Mouse (Mus musculus) midbrain, embryonic 14.5 days (tissue): ENCODE data around the gene Gm20388. TPM values are rescaled to one million over a fixed set of nuclear protein-coding genes. Genes with fewer than 3 reads are reported as not detected.

ENCODE experiments used
- ATAC-seq: fragments of 200-750 bp; cut with Nextera tagmentation; 2 replicates; pipeline ENCODE4 v1.8.0; 2017; ENCODE audit warnings: moderate number of reproducible peaks, moderate library complexity; ENCODE audit not compliant: low FRiP score, low TSS enrichment
- DNase-seq: peaks from one replicate; pipeline ENCODE4 v3.0.0-alpha.2; 2015
- H3K27ac ChIP-seq: fragments of 300-500 bp; sonication (generic); replicated peaks from 2 replicates; pipeline ENCODE4 v1.5.1; 2014; ENCODE audit warnings: mild to moderate bottlenecking, low read depth, low read length, moderate library complexity
- H3K27me3 ChIP-seq: fragments of 300-500 bp; sonication (generic); 2 replicates; pipeline ENCODE4 v1.6.1; 2014; ENCODE audit warnings: low read length, control low read depth, mixed read lengths; ENCODE audit not compliant: control insufficient read depth, insufficient read depth
- H3K36me3 ChIP-seq: fragments of 300-500 bp; sonication (generic); 2 replicates; pipeline ENCODE4 v1.6.1; 2014; ENCODE audit warnings: low read length, control low read depth; ENCODE audit not compliant: control insufficient read depth, insufficient read depth
- H3K4me1 ChIP-seq: fragments of 300-500 bp; sonication (generic); 2 replicates; pipeline ENCODE4 v1.6.1; 2014; ENCODE audit warnings: mild to moderate bottlenecking, antibody characterized with exemption, low read length, control low read depth; ENCODE audit not compliant: control insufficient read depth, insufficient read depth
- H3K4me2 ChIP-seq: fragments of 300-500 bp; sonication (generic); 2 replicates; pipeline ENCODE4 v1.6.1; 2014; ENCODE audit warnings: mild to moderate bottlenecking, low read length, moderate library complexity
- H3K4me3 ChIP-seq: fragments of 300-500 bp; sonication (generic); replicated peaks from 2 replicates; pipeline ENCODE4 v1.5.1; 2014; ENCODE audit warnings: low read depth, low read length
- H3K9ac ChIP-seq: fragments of 300-500 bp; sonication (generic); replicated peaks from 2 replicates; pipeline ENCODE4 v1.6.1; 2014; ENCODE audit warnings: mild to moderate bottlenecking, low read length, moderate library complexity
- H3K9me3 ChIP-seq: fragments of 300-500 bp; sonication (generic); 2 replicates; pipeline ENCODE4 v1.6.1; 2016; ENCODE audit warnings: low read length, control low read depth, mixed read lengths; ENCODE audit not compliant: control insufficient read depth
- WGBS: fragments of 180-500 bp; shearing (Covaris S2); extraction: QIAGEN DNeasy Blood & Tissue Kit; methylation state at CpG from one replicate; pipeline ENCODE4 v1.1.7; 2014; 5-methylcytosine and 5-hydroxymethylcytosine counted together
- polyA plus RNA-seq: library from polyadenylated mRNA; unstranded; fragments of >200 nt; fragmentation: Nextera tagmentation; extraction: Ambion mirVana; gene quantifications from 2 replicates; pipeline ENCODE4 v1.2.1, GENCODE M21; 2014

The Gm20388 gene
- polyA plus RNA-seq, 1 experiment from 2014 or later: 4.1 TPM

DNA sequence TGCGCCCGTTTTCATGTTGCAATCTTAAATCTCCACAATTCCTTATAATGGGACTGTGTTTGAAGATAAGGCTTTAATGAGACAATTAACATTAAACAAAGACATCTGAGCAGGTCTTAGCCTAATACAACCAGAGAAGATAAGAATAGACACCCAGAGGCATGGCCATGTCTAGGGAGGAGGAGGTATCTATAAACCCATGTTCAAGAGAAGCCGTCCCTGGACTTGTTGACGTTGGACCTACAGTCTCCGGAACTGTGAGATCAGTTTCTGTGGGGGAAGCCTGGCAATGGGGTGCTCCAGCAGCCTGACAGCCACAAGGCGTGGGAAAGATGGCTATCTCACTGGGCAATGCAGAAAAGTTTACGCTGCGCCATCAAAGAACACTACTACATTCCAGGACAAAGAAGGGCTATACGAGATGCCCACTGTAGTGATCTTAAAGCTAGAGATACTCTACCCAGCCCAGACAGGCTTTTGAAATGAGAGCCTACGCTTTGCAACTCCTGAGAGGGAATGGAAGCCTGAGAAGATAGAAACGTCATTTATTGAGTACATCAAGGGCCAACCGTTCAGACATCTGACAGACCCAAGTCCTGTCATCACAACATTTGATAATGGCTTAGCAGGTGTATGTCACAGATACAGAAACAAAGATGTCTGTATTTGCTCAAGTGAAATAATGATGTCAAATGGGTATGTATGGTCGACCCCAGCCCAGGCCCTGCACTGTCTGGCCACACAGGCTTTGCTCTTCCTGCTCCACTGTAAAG lies 4079.8 kb downstream of the Gm20388 start:
- no peak for DNase-seq
- H3K4me1 ChIP-seq: no peaks in the 10 kb centered on the region
- WGBS: 89% methylated on average over 13 of the region's 13 CpGs
- peaks cover 9% of the 10 kb centered on the region for H3K36me3 ChIP-seq
- H3K9ac ChIP-seq: no peak overlapping the region
- H3K27me3 ChIP-seq: no peaks in the 10 kb centered on the region
- no peak overlapping the region for H3K4me3 ChIP-seq
- H3K9me3 ChIP-seq: no peaks in the 10 kb centered on the region
- ATAC-seq: no peak
- no peak overlapping the region for H3K4me2 ChIP-seq
- no peak overlapping the region for H3K27ac ChIP-seq

DNA sequence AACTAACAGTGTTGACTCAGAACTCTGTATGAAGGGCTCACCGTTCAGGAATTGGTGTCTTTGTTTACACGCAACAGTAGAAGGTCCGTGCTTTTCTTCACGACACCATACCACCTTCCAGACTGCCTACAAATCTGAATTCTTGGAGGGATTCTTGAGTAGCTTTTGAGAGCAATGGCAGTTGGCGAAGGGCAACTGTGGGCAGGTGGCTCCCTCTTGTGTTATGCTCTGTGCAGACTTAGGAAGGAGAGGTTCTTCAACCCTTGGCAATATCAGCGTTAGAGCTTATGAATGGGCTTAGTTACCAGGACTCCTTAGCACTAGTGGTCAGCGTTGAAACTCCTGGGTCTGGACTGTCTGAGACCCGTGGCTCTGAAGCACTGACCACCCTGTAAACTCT lies 4081.9 kb downstream of the Gm20388 start:
- peaks cover 24% of the 10 kb centered on the region for H3K36me3 ChIP-seq
- 85% methylated on average over 8 of the region's 8 CpGs for WGBS

DNA sequence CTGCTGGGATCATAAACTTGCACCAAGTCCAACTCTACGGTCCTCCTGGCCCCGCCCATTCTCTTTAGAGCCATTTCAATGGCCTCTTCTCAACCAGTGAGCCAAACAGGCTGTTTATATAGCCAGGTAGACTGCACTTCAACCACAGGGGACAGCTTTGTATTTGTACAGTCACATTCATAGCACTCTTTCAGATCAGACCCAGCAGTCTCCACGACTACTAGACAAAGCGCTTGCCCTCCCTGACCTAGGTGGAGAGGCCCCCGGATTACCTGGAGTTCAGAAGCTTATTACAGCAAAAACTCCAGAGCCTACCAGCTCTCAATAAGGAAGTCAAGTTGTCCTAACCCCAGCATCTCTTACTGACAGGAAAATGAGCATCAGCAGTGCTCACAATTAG lies 4083.0 kb downstream of the Gm20388 start:
- Histone ChIP-seq H3K9me3 (no peaks in the 10 kb centered on the region), H3K27ac (no peak overlapping the region), H3K4me2 (no peak overlapping the region), H3K9ac (no peak overlapping the region), H3K4me3 (no peak overlapping the region), H3K4me1 (no peaks in the 10 kb centered on the region), H3K36me3 (peaks cover 33% of the 10 kb centered on the region), H3K27me3 (no peaks in the 10 kb centered on the region)
- no peak for ATAC-seq
- 96% methylated on average over 5 of the region's 5 CpGs for WGBS
- no peak for DNase-seq

More for the DNA sequence above, 4081.9 kb downstream of the Gm20388 start:
- ATAC-seq (no peak), DNase-seq (no peak)
- Histone ChIP-seq H3K9ac (no peak overlapping the region), H3K27me3 (no peaks in the 10 kb centered on the region), H3K9me3 (no peaks in the 10 kb centered on the region), H3K27ac (no peak overlapping the region), H3K4me3 (no peak overlapping the region), H3K4me1 (no peaks in the 10 kb centered on the region), H3K4me2 (no peak overlapping the region)

DNA sequence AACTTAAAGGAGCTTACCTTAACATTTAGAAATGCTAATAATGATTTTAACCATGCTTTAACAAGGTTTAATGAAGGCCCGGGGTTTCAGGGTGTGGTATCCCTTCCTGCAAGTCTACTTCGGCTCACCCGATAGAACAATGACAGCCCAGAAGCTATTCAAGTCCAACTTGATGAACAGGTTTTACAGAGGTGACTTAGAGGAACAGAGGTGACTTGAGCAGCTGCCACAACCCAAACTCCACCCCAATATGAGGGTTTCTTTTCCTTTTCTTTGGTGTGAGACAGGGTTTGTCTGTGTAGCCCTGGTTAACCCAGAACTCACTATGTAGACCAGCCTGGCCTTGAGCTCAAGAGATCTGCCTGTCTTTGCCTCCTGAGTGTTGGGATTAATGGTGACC lies 4083.4 kb downstream of the Gm20388 start:
- no peak overlapping the region for H3K4me3 ChIP-seq
- ATAC-seq (no peak), DNase-seq (no peak)
- H3K27me3 ChIP-seq: no peaks in the 10 kb centered on the region
- no peaks in the 10 kb centered on the region for H3K4me1 ChIP-seq
- H3K4me2 ChIP-seq: no peak overlapping the region
- H3K36me3 ChIP-seq: peaks cover 37% of the 10 kb centered on the region
- H3K9me3 ChIP-seq: no peaks in the 10 kb centered on the region
- H3K27ac ChIP-seq: no peak overlapping the region
- 94% methylated on average over 3 of the region's 3 CpGs for WGBS
- H3K9ac ChIP-seq: no peak overlapping the region

DNA sequence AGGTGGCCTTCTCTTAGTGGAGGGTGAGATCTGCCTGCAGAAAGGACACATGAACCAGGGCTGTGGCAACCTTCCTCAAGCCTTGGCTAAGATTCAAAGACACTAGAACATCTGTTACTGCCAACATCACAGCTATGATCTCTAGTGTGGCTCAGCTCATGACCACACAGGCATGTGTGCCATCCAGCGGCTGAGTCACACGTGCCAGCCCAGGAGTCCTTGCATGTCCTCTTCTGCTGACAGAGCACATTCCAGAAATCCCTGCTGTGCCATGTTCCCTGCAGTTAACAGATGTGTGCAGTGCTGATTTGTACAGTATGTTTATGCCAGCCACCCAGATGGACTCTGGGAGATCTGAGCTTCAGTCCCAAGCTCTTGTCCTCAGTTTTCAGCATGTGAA lies 4088.9 kb downstream of the Gm20388 start:
- Histone ChIP-seq H3K4me3 (no peak overlapping the region), H3K36me3 (peaks cover 76% of the 10 kb centered on the region), H3K4me2 (no peak overlapping the region), H3K4me1 (no peaks in the 10 kb centered on the region), H3K9ac (no peak overlapping the region), H3K27ac (no peak overlapping the region), H3K9me3 (no peaks in the 10 kb centered on the region), H3K27me3 (no peaks in the 10 kb centered on the region)
- no peak for ATAC-seq
- no peak for DNase-seq
- WGBS: 98% methylated on average over 2 of the region's 2 CpGs

DNA sequence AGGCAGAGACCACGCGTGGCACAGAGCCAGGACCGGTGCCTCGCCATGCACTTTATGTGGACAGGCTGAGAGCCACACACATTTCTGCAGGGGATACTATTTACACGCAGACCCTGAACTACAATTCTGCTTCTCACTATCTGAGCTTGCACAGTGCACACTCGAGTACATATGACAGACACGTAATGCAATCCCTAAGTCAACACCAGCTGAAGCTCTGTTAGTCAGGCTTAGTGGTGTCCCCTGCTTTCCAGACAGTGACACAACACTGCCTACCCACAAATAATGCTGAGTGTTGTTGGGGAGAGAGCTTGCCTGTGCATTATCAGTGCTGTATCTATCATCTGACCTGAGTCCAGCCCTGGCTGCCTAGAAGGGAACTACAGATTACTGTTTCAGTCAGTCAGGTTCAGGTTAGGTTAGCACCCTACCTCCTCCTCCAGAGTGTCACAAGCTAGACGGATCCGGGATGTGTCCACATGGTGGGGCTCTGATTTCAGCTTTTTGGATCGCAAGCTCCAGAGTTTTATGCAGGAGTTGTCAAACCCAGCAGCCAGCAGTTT lies 4092.0 kb downstream of the Gm20388 start:
- DNase-seq (no peak), ATAC-seq (no peak)
- H3K27ac ChIP-seq: no peak overlapping the region
- H3K4me1 ChIP-seq: no peaks in the 10 kb centered on the region
- H3K9me3 ChIP-seq: no peaks in the 10 kb centered on the region
- H3K9ac ChIP-seq: no peak overlapping the region
- WGBS: 95% methylated on average over 10 of the region's 10 CpGs
- H3K4me3 ChIP-seq: no peak overlapping the region
- H3K36me3 ChIP-seq: peaks cover 83% of the 10 kb centered on the region
- no peaks in the 10 kb centered on the region for H3K27me3 ChIP-seq
- H3K4me2 ChIP-seq: no peak overlapping the region

DNA sequence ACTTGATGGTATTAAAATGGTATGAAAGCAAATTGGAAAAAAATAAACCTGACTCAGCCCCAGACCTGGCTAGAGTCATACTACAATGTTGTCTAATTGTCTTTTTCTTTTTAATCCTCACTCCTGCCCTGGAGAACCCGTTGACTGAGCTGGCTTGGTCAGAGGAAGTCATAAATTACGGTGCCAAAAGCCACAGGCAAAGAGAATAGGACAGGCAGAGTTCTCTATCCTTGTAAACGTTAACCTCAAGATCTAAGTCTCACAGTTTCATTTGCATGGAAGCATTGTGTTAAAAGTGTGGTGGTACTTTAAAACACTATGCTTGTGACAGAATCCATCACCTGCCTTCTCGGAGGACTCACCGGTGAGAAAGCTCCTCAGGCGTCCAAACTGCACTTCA lies 4097.2 kb downstream of the Gm20388 start:
- no peak for DNase-seq

DNA sequence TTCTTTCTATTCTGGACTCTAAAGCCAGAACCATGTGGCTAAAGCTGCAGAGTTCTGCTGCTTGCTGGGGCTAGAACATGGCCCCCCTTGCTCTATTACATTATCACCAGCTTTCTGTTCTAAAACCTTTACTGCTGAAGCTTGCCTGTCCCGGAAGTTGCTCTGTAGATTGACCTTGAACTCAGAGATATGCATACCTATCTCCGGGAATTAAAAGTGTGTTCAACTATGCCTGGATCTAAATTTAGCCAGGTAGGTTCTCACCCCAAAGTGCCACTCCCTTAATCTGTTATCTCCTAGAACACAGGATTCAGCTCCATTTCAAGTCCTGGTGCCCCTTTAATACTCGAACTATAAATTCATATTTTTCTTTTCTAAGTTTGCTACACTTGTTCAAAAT lies 4100.9 kb downstream of the Gm20388 start:
- no peak overlapping the region for H3K27ac ChIP-seq
- no peaks in the 10 kb centered on the region for H3K27me3 ChIP-seq
- peaks cover 30% of the 10 kb centered on the region for H3K36me3 ChIP-seq
- H3K9me3 ChIP-seq: no peaks in the 10 kb centered on the region
- H3K4me1 ChIP-seq: no peaks in the 10 kb centered on the region
- 92% methylated on average over 3 of the region's 3 CpGs for WGBS
- H3K9ac ChIP-seq: no peak overlapping the region
- no peak overlapping the region for H3K4me3 ChIP-seq
- ATAC-seq (no peak), DNase-seq (no peak)
- no peak overlapping the region for H3K4me2 ChIP-seq

More for the DNA sequence above, 4097.2 kb downstream of the Gm20388 start:
- H3K36me3 ChIP-seq: peaks cover 67% of the 10 kb centered on the region
- H3K27ac ChIP-seq: no peak overlapping the region
- no peak for ATAC-seq
- WGBS: 93% methylated on average over 6 of the region's 6 CpGs
- no peaks in the 10 kb centered on the region for H3K27me3 ChIP-seq
- H3K9ac ChIP-seq: no peak overlapping the region
- no peak overlapping the region for H3K4me3 ChIP-seq
- no peak overlapping the region for H3K4me2 ChIP-seq
- H3K9me3 ChIP-seq: no peaks in the 10 kb centered on the region
- H3K4me1 ChIP-seq: no peaks in the 10 kb centered on the region

DNA sequence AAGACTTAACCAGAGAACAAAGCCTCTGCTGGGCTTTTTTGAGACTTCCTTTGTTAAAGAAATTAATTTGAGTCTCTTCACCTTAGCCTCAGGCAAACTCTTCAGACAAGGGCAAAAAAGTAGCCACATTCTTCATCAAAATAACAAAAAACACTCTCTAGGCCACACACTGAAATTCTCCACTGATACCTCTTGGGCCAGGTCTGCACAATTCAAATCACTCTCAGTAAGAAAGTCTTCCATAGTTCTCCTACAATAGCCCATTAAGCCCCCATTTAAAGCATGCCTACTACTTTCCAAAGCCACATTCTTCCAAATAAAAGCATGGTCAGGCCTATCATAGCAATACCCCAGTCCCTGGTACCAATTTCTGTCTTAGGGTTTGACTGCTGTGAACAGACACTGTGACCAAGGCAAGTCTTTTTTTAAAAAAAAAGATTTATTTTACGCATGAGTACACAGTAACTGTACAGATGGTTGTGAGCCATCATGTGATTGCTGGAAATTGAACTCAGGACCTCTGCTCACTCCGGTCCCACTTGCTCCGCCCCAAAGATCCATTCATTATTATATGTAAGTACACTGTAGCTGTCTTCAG lies 4101.4 kb downstream of the Gm20388 start:
- DNase-seq (no peak), ATAC-seq (no peak)
- no peak overlapping the region for H3K27ac ChIP-seq
- H3K9ac ChIP-seq: no peak overlapping the region
- no peaks in the 10 kb centered on the region for H3K4me1 ChIP-seq
- no peaks in the 10 kb centered on the region for H3K27me3 ChIP-seq
- no peak overlapping the region for H3K4me2 ChIP-seq
- H3K4me3 ChIP-seq: no peak overlapping the region
- H3K36me3 ChIP-seq: peaks cover 24% of the 10 kb centered on the region
- 95% methylated on average over 3 of the region's 3 CpGs for WGBS
- no peaks in the 10 kb centered on the region for H3K9me3 ChIP-seq
